Mouse (Mus musculus) heart, postnatal 0 days (tissue): ENCODE results near the gene Pid1.

Experiments used
- CTCF ChIP-seq: IDR thresholded peaks from 2 replicates; pipeline ENCODE4 v1.5.1; 2016; ENCODE audit warnings: antibody characterized with exemption, control low read depth, low read depth
- EP300 ChIP-seq: IDR thresholded peaks from 2 replicates; pipeline ENCODE4 v1.6.1; 2016; ENCODE audit warnings: antibody characterized with exemption, low read depth

DNA sequence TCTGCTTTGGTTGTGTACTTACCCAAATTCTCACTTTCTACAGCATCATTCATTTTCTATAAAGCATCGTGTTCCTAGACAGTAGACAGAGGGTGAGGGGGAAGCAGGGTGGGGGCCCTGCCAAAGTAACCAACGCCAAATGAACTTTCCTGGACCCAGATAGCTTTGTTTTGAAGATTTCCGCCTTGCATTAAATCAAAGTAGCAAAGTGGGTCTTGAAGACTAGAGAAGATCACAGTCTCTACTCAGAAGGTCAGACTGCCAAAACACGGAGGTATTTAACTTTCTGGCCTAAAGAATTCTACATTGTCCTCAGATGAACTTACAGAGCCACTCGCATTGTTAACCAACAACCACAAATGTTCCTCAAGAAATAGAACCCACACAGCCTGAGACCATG, 109.6 kb downstream of the Pid1 start:
- TF ChIP-seq CTCF: no peak
- no peak for TF ChIP-seq EP300
